Mouse (Mus musculus): ENCODE measurements around the gene Cntnap5a.

DNA sequence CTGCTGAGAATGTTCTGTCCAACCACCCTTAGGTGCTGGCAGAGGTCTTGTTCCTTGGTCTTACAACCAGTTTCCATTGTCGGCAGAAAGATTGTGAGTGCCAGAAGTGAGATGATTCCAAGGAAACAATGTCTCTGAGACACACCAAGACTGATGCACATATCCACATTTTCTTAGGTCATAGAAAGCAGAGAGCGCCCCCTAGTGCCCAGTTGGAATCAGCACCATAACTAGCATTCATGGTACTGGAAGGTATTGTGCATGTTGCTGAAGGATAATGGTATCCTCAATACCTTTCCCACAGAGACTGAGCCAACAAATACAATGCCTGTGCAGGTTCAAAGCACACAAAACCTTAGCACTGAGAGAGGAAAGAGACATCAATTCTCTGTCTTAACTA is 793.1 kb downstream of the Cntnap5a start:
- TF ChIP-seq MAX (IDR thresholded peaks at IDR 0.05; ENCODE audit: low read depth) (no peak), TCF12 (IDR thresholded peaks at IDR 0.05; ENCODE audit: insufficient read depth, poor library complexity, severe bottlenecking) (no peak), POLR2A (IDR thresholded peaks at IDR 0.05; ENCODE audit: insufficient read length, low read depth) (no peak), E2F4 (IDR thresholded peaks at IDR 0.05; ENCODE audit: insufficient read depth) (no peak), MYOD1 (IDR thresholded peaks at IDR 0.05; ENCODE audit: control insufficient read depth in 1 of 3, insufficient read length in 2 of 3, low read depth in 2 of 3) (no peak)

All from myocyte (in vitro differentiated cells).